In genomic region chr4:13098849-13099248, GRCm38 (mm10) we compare ENCODE assay signal across 10 mouse cellular contexts.
A peak's percentile ranks its signal among the peaks of the same experiment; 100 is the strongest.
DNase-seq lines count a peak whose midpoint lies in the region; ATAC-seq lines count a peak whose summit lies in the region.
"Had no signal": no experiment of that assay in that cellular context is flagged by ENCODE, and none has a peak within 500 bp of the region (broad histone marks: within the 10 kb centered on the region; RNA-seq: fewer than 3 reads in every experiment).

No protein-coding gene starts in this region.

- H3K36me3 ChIP-seq in kidney, embryonic 16.5 days (ENCODE audit: insufficient read depth, low read length) = no peaks in the 10 kb centered on the region
- H3K36me3 ChIP-seq: embryonic facial prominence, embryonic 12.5 days had no signal

- H3K27me3 ChIP-seq in kidney, embryonic 16.5 days (ENCODE audit: insufficient read depth, low read length) = no peaks in the 10 kb centered on the region
- H3K27me3 ChIP-seq: embryonic facial prominence, embryonic 12.5 days; megakaryocyte, embryonic 14.5 days had no signal

- WGBS in kidney, embryonic 16.5 days = 44% methylated on average over 3 of the region's 3 CpGs

- H3K4me1 ChIP-seq in kidney, embryonic 16.5 days (ENCODE audit: insufficient read depth, low read length) = no peaks in the 10 kb centered on the region
- H3K4me1 ChIP-seq: megakaryocyte, embryonic 14.5 days had no signal

- H3K9me3 ChIP-seq in kidney, embryonic 16.5 days (ENCODE audit: low read length) = no peaks in the 10 kb centered on the region
- H3K9me3 ChIP-seq: embryonic facial prominence, embryonic 12.5 days; megakaryocyte, embryonic 14.5 days had no signal

- H3K4me3 ChIP-seq in kidney, embryonic 16.5 days (ENCODE audit: low read length) = no peak overlapping the region
- H3K4me3 ChIP-seq: embryonic facial prominence, embryonic 12.5 days; megakaryocyte, embryonic 14.5 days had no signal

- H3K4me2 ChIP-seq in kidney, embryonic 16.5 days (replicated peaks; ENCODE audit: low read depth, low read length) = no peak overlapping the region
- H3K4me2 ChIP-seq: embryonic facial prominence, embryonic 12.5 days had no signal

- peak; percentile 53 for DNase-seq in kidney, adult 18-20 months
- peak; percentile 64 for DNase-seq in NIH3T3 (ENCODE audit: low read depth)
- peak; percentile 58 for DNase-seq in cerebellum, adult 9-11 months
- DNase-seq in gastrocnemius, postnatal 14 days = peak; percentile 58
- DNase-seq in layer of hippocampus, adult 9-11 months = peak; percentile 46
- peak; percentile 45 to 70 for DNase-seq in lung, postnatal 4 days
- peak; percentile 71 for DNase-seq in urinary bladder, postnatal 14 days (ENCODE audit: low spot score)

- H3K27ac ChIP-seq in kidney, embryonic 16.5 days (ENCODE audit: low read length) = no peak overlapping the region
- H3K27ac ChIP-seq: embryonic facial prominence, embryonic 12.5 days had no signal

- H3K9ac ChIP-seq in kidney, embryonic 16.5 days (replicated peaks; ENCODE audit: low read length) = no peak overlapping the region
- H3K9ac ChIP-seq: embryonic facial prominence, embryonic 12.5 days had no signal

- no peak for ATAC-seq in kidney, embryonic 16.5 days (ENCODE audit: low FRiP score, low TSS enrichment)

- intact Hi-C loops in gastrocnemius, postnatal 14 days (cut with DNase I; ENCODE audit: low total_unique reads) = no loop called here
